Mouse (Mus musculus) right cerebral cortex, postnatal 10 days (tissue): ENCODE results near the gene Tmem170.
A peak's percentile ranks its signal among the peaks of the same experiment; 100 is the strongest.

Experiments
- DNase-seq, 2 experiments: peaks; one replicate each; pipeline ENCODE4 v3.0.0; 2021; ENCODE audit warnings: low spot score in 2 of 2

Gene Tmem170

GRCm38 (mm10) chr8:111876355-111876948, at the start of gene Tmem170:
Gene Tmem170, minus strand, starts transcription at chr8:111876750.
- DNase-seq, result peak; percentile 98

- no peak for DNase-seq
Measured at GRCm38 (mm10) chr8:111924976-111925375, 48.4 kb upstream of the Tmem170 start.

GRCm38 (mm10) chr8:111923383-111923804, 46.8 kb upstream of the Tmem170 start:
- peak in 1 of 2 experiments; percentile 51 for DNase-seq

GRCm38 (mm10) chr8:111920971-111921370, 44.4 kb upstream of the Tmem170 start:
- no peak for DNase-seq

GRCm38 (mm10) chr8:111919663-111920062, 43.1 kb upstream of the Tmem170 start:
- DNase-seq, result no peak

- DNase-seq, result peak; percentile 80 to 87
Measured at GRCm38 (mm10) chr8:111912860-111913432, 36.4 kb upstream of the Tmem170 start.

GRCm38 (mm10) chr8:111911572-111911971, 35.0 kb upstream of the Tmem170 start:
- DNase-seq, result peak; percentile 38 to 49

- DNase-seq, result peak in 1 of 2 experiments; percentile 40
Measured at GRCm38 (mm10) chr8:111909621-111910450, 33.3 kb upstream of the Tmem170 start, which contains the start of gene Chst5. Gene Chst5, minus strand, starts transcription at chr8:111910447.

GRCm38 (mm10) chr8:111905500-111906121, 29.1 kb upstream of the Tmem170 start:
- DNase-seq, result no peak

GRCm38 (mm10) chr8:111902080-111902479, 25.5 kb upstream of the Tmem170 start:
- no peak for DNase-seq

GRCm38 (mm10) chr8:111898586-111898985, 22.0 kb upstream of the Tmem170 start:
- DNase-seq, result no peak

GRCm38 (mm10) chr8:111894955-111895354, 18.4 kb upstream of the Tmem170 start:
- DNase-seq, result no peak

GRCm38 (mm10) chr8:111892615-111893014, 16.1 kb upstream of the Tmem170 start:
- no peak for DNase-seq

GRCm38 (mm10) chr8:111891983-111892382, 15.4 kb upstream of the Tmem170 start:
- DNase-seq, result no peak

GRCm38 (mm10) chr8:111890911-111891303, 14.4 kb upstream of the Tmem170 start:
- DNase-seq, result no peak

- DNase-seq, result peak in 1 of 2 experiments; percentile 35
Measured at GRCm38 (mm10) chr8:111889931-111890910, 13.7 kb upstream of the Tmem170 start.

- DNase-seq, result no peak
Measured at GRCm38 (mm10) chr8:111888091-111888650, 11.6 kb upstream of the Tmem170 start.

- DNase-seq, result no peak
Measured at GRCm38 (mm10) chr8:111887479-111887878, 10.9 kb upstream of the Tmem170 start.

GRCm38 (mm10) chr8:111883615-111884014, 7.1 kb upstream of the Tmem170 start:
- no peak for DNase-seq

- DNase-seq, result peak in 1 of 2 experiments; percentile 44
Measured at GRCm38 (mm10) chr8:111881591-111881990, 5.0 kb upstream of the Tmem170 start.

GRCm38 (mm10) chr8:111877711-111878110, 1.2 kb upstream of the Tmem170 start:
- no peak for DNase-seq
